Mouse (Mus musculus): ENCODE measurements around the gene Kirrel3.

Kirrel3 gene

GRCm38 (mm10) chr9:34754523-34755097 lies 268.9 kb downstream of the Kirrel3 start:
- DNase-seq, result no peak

DNA sequence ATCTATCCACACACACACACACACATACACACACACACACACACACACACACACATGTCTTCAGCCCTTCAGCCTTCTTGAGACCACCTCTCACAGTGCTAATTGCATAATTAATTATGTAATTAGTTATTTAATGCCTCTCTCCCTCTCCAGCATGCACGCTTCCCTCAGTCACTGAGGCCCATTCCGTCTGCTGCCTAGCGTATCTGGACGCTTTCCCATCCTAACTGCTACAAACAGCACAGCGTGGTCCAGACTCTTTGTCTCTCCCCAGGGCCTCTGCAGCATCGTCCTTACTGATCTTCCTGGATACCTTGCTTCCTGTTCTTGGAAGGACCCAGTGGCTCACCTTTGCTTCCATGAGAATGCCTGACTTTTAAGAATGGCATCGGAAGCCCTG lies 270.4 kb downstream of the Kirrel3 start:
- DNase-seq, result no peak

- DNase-seq, result no peak
These were observed 273.2 kb downstream of the Kirrel3 start for GRCm38 (mm10) chr9:34758925-34759324.

GRCm38 (mm10) chr9:34760521-34760920 lies 274.8 kb downstream of the Kirrel3 start:
- DNase-seq, result no peak

GRCm38 (mm10) chr9:34766792-34767623 lies 281.3 kb downstream of the Kirrel3 start:
- no peak for DNase-seq

DNA sequence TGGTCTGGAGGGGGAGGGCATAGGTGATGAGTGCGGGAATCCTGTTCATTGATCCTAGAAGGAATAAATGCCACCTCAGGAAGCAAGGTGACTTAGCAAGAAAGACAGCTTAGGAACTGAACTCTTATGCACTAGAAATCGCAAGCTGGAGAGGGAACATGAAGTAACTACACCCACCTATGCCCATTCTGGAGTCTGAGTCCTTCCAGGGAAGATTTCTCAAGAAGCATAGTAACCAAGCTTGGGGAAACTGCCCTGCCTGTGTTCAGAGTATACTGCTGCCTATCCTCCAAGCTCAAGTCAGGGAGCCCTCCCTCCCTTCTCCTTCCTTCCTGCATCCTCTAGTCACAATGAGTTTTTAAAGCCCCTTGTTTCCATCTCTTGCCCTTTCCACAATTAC lies 283.3 kb downstream of the Kirrel3 start:
- DNase-seq, result no peak

DNA sequence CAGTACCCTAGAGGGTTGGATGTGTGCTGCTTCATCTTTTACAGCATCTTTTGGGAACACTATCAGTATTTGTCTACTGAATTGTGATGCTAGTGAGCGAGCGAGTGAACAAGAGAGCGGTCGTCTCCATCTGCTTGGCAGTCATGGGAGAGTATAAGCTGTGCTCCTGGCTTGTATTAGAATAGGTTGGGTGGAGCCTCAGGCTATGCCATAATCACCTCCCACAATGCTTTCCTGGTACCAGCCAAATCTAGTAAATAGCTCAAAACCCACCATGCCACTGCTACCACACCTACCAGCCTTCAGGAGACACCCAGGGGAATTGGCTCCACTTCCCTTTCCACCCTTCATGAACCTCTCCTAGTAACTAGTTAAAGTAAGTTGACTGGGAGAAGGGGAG lies 285.3 kb downstream of the Kirrel3 start:
- DNase-seq, result no peak

DNA sequence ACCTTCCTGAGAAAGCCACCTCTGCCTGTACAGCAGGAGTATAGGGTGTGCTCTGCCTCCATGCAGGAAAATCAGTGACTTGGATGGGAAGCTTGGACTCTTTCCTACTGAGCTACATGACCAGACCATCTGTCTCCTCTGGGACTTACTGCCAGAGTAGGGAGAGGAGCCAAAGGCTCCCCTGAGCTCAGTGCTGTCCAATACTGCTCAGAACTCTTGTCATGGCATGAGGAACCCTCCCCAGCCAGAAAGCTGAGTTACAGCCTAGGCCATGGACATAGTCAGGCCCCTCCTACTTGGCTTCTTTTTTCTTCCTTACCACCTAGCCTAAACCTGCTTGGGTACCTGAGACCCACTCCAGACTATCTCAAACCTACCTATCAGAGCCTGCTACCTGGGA lies 285.7 kb downstream of the Kirrel3 start:
- no peak for DNase-seq

- DNase-seq, result no peak
These were observed 286.3 kb downstream of the Kirrel3 start for GRCm38 (mm10) chr9:34772022-34772437.

- DNase-seq, result no peak
These were observed 295.7 kb downstream of the Kirrel3 start for GRCm38 (mm10) chr9:34781356-34781755.

- DNase-seq, result no peak
These were observed 302.2 kb downstream of the Kirrel3 start for GRCm38 (mm10) chr9:34787915-34788314.

- DNase-seq, result no peak
These were observed 309.5 kb downstream of the Kirrel3 start for GRCm38 (mm10) chr9:34795226-34795625.

- no peak for DNase-seq
These were observed 312.1 kb downstream of the Kirrel3 start for GRCm38 (mm10) chr9:34797688-34798339.

- no peak for DNase-seq
These were observed 316.0 kb downstream of the Kirrel3 start for GRCm38 (mm10) chr9:34801662-34802061.

- no peak for DNase-seq
These were observed 321.2 kb downstream of the Kirrel3 start for GRCm38 (mm10) chr9:34806854-34807253.

DNA sequence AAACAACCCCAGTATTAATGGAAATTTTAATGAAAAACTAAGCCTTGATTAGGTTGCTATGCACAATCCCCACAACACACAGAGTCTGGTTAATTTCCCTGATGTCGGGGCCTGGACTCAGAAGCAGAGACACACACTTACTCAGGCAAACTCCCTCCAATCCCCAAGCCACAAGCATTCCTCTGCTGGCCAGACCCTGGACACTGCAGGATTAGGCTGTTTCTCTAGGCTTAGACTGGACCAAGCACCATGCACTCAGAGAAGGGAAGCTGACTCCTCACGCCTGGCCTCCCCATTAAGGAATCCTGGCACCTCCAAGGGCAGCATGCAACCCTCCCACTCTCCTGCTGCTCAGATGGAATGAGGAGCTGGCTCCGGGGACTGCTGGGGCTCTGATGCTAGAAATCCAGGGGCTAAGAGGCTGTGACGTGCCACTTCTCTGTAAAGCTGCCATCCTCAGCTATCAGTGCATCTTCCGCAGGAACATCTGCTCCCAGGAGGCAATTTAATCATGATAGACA lies 324.4 kb downstream of the Kirrel3 start:
- DNase-seq, result no peak

- no peak for DNase-seq
These were observed 332.8 kb downstream of the Kirrel3 start for GRCm38 (mm10) chr9:34818325-34818976.

DNA sequence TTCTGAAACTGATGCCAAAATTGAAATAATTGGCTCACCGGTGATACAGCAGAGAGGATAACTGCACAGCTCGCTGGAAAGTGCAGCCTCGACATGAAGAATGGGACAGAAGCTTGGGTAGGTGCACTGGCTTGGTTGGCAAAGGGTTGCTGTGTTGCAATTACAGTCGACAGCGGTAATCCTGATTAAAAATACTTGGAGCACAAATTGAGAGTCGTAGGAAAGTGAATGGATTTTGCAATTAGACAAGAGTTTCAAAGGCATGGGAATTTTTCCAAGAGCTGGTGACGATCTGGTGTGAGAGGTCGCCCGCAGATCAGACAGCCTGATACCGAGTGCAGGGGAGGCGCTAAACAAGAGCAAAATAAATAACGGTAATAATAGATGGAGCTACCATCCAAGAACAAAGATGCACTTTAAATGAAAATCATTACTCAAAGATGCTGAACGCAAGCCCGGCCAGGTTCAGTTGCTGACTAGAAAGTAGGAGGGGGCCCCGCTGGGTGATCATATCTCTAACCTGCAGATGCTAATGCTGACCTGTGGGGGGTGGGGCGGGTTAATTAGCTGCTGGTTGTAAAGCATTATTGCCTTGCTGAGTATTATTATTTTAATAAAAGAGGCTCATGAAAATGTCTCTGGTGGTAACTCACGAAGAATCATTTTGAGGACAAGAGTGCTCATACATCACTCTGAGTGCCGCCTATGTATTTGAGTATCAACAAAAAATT lies 338.8 kb downstream of the Kirrel3 start:
- DNase-seq, result no peak

- DNase-seq, result no peak
These were observed 339.4 kb downstream of the Kirrel3 start for GRCm38 (mm10) chr9:34825089-34825400.

- DNase-seq, result no peak
These were observed 339.8 kb downstream of the Kirrel3 start for GRCm38 (mm10) chr9:34825402-34826008.

GRCm38 (mm10) chr9:34830696-34831095 lies 345.0 kb downstream of the Kirrel3 start:
- DNase-seq, result no peak

- DNase-seq, result no peak
These were observed 351.1 kb downstream of the Kirrel3 start for GRCm38 (mm10) chr9:34836801-34837200.
